Mouse (Mus musculus): Measurements from ENCODE around the gene Otud6a. TPM values are rescaled to one million over a fixed set of nuclear protein-coding genes. Genes with fewer than 3 reads are reported as not detected.
"Not testable (repeated sequence)": the region's sequence is repeated elsewhere in the genome, so short reads cannot be mapped to it uniquely, and the experiment has no call there.

The Otud6a gene
- total RNA-seq (2021): not detected

- intact Hi-C loops (cut with DNase I): no loop called here
- DNase-seq (ENCODE audit: low spot score): no peak
These were observed at the start of gene Otud6a for GRCm38 (mm10) chrX:100428693-100429092. Gene Otud6a, plus strand, starts transcription at chrX:100429013.

- no peak for DNase-seq (ENCODE audit: low spot score)
- intact Hi-C loops (cut with DNase I): no loop called here
These were observed 38.9 kb upstream of the Otud6a start for GRCm38 (mm10) chrX:100389887-100390286.

GRCm38 (mm10) chrX:100392304-100392703 is 36.5 kb upstream of the Otud6a start:
- intact Hi-C loops (cut with DNase I): loop anchor here (2.0 kb wide), 1 partner anchor 540 kb away; no protein-coding TSS in a partner anchor
- DNase-seq (ENCODE audit: low spot score): no peak

GRCm38 (mm10) chrX:100394223-100394861 is 34.5 kb upstream of the Otud6a start:
- intact Hi-C loops (cut with DNase I): no loop called here
- DNase-seq (ENCODE audit: low spot score): no peak

GRCm38 (mm10) chrX:100395026-100395425 is 33.8 kb upstream of the Otud6a start:
- intact Hi-C loops (cut with DNase I): loop anchor here (5.0 kb wide), 1 partner anchor 87 kb away; no protein-coding TSS in a partner anchor
- no peak for DNase-seq (ENCODE audit: low spot score)

- no peak for DNase-seq (ENCODE audit: low spot score)
- intact Hi-C loops (cut with DNase I): no loop called here
These were observed 27.9 kb upstream of the Otud6a start for GRCm38 (mm10) chrX:100400900-100401299.

GRCm38 (mm10) chrX:100401657-100402056 is 27.2 kb upstream of the Otud6a start:
- intact Hi-C loops (cut with DNase I): no loop called here
- no peak for DNase-seq (ENCODE audit: low spot score)

- DNase-seq (ENCODE audit: low spot score): no peak
- intact Hi-C loops (cut with DNase I): no loop called here
These were observed 19.6 kb upstream of the Otud6a start for GRCm38 (mm10) chrX:100409245-100409644.

- no peak for DNase-seq (ENCODE audit: low spot score)
- intact Hi-C loops (cut with DNase I): no loop called here
These were observed 3.5 kb downstream of the Otud6a start for GRCm38 (mm10) chrX:100432311-100432710.

- intact Hi-C loops (cut with DNase I); DNase-seq (ENCODE audit: low spot score): not testable (repeated sequence)
These were observed 13.8 kb downstream of the Otud6a start, which contains the start of gene Awat2 for GRCm38 (mm10) chrX:100442617-100443016. Gene Awat2, minus strand, starts transcription at chrX:100442717.

GRCm38 (mm10) chrX:100443532-100443931 is 14.7 kb downstream of the Otud6a start:
- DNase-seq (ENCODE audit: low spot score): no peak
- intact Hi-C loops (cut with DNase I): no loop called here

GRCm38 (mm10) chrX:100468047-100468446 is 39.2 kb downstream of the Otud6a start:
- intact Hi-C loops (cut with DNase I): no loop called here
- no peak for DNase-seq (ENCODE audit: low spot score)

GRCm38 (mm10) chrX:100470126-100470525 is 41.3 kb downstream of the Otud6a start:
- intact Hi-C loops (cut with DNase I): no loop called here
- DNase-seq (ENCODE audit: low spot score): no peak

GRCm38 (mm10) chrX:100471491-100471890 is 42.7 kb downstream of the Otud6a start:
- no peak for DNase-seq (ENCODE audit: low spot score)
- intact Hi-C loops (cut with DNase I): no loop called here

GRCm38 (mm10) chrX:100475569-100476223 is 46.9 kb downstream of the Otud6a start:
- no peak for DNase-seq (ENCODE audit: low spot score)
- intact Hi-C loops (cut with DNase I): no loop called here

Small RNAs within 50 kb of the gene (microRNA-seq; reads per million reads assigned to microRNA genes)
- 2,986 reads per million, percentile 89 among the genes with 10 or more reads in this experiment for gene Mir676

Other genes with a start within 250 kb of the Otud6a start
- not detected for gene Awat2, start 13.7 kb downstream of the Otud6a start, total RNA-seq (2021)
- gene Igbp1, start 65.3 kb downstream of the Otud6a start, total RNA-seq (2021): 10 to 100 TPM; 37.5 to 39.7 TPM
- gene Dgat2l6, start 95.8 kb downstream of the Otud6a start, total RNA-seq (2021): not detected
- gene Awat1, start 143.2 kb downstream of the Otud6a start, total RNA-seq (2021): not detected
- gene P2ry4, start 165.9 kb downstream of the Otud6a start, total RNA-seq (2021): not detected
- gene Arr3, start 176.5 kb downstream of the Otud6a start, total RNA-seq (2021): not detected
- gene Kif4, start 196.7 kb downstream of the Otud6a start, total RNA-seq (2021): under 1 TPM; 0.55 to 0.59 TPM
- gene Pdzd11, start 197.6 kb downstream of the Otud6a start, total RNA-seq (2021): 10 to 100 TPM; 25.9 to 27.1 TPM

All from heart, postnatal 25 days (tissue).